ENCODE assay signal across 18 mouse cellular contexts in genomic region chr2:165311577-165311976, GRCm38 (mm10). TPM values are rescaled to one million over a fixed set of nuclear protein-coding genes. Genes with fewer than 3 reads are reported as not detected.
DNase-seq lines count a peak whose midpoint lies in the region; ATAC-seq lines count a peak whose summit lies in the region.
"Had no signal": no experiment of that assay in that cellular context is flagged by ENCODE, and none has a peak within 500 bp of the region (broad histone marks: within the 10 kb centered on the region; RNA-seq: fewer than 3 reads in every experiment).

No protein-coding gene starts in this region.

- 50% methylated on average over 12 of the region's 12 CpGs for WGBS in hindbrain, embryonic 14.5 days
- WGBS in hindbrain, embryonic 12.5 days = 68% methylated on average over 12 of the region's 12 CpGs
- WGBS in forebrain, embryonic 13.5 days = 45% methylated on average over 12 of the region's 12 CpGs
- 93% methylated on average over 12 of the region's 12 CpGs for WGBS in liver, embryonic 11.5 days
- WGBS in heart, embryonic 10.5 days = 90% methylated on average over 12 of the region's 12 CpGs

- peak; percentile 67 for DNase-seq in hindbrain, embryonic 14.5 days (ENCODE audit: low spot score)
- DNase-seq in MN1 (ENCODE audit: low spot score) = peak; percentile 37
- peak; percentile 98 for DNase-seq in cerebellum, adult 11-12 months
- no peak for DNase-seq in liver, embryonic 11.5 days (ENCODE audit: low spot score)
- no peak for DNase-seq in thymus, postnatal 36 days
- DNase-seq in heart, embryonic 10.5 days (ENCODE audit: low spot score) = no peak
- DNase-seq: adrenal gland, adult 8-10 months; gastrocnemius, postnatal 10 days; liver, postnatal 0 days had no signal

- peaks cover 25% of the 10 kb centered on the region for H3K4me1 ChIP-seq in hindbrain, embryonic 14.5 days (replicated peaks; ENCODE audit: control insufficient read depth, insufficient read depth, low read length)
- H3K4me1 ChIP-seq in hindbrain, embryonic 12.5 days = peaks cover 41% of the 10 kb centered on the region
- H3K4me1 ChIP-seq in forebrain, embryonic 13.5 days = peaks cover 55% of the 10 kb centered on the region
- H3K4me1 ChIP-seq in liver, embryonic 11.5 days (replicated peaks; ENCODE audit: control insufficient read depth, insufficient read depth, low read length) = peaks cover 6% of the 10 kb centered on the region
- H3K4me1 ChIP-seq in heart, embryonic 10.5 days = peaks cover 18% of the 10 kb centered on the region

- H3K27ac ChIP-seq in hindbrain, embryonic 14.5 days = 0 out of 2 replicates have a peak overlapping the region, but pooled peaks have one; percentile 34
- H3K27ac ChIP-seq in hindbrain, embryonic 12.5 days = no peak overlapping the region
- H3K27ac ChIP-seq in forebrain, embryonic 13.5 days = peak overlapping the region; percentile 38
- H3K27ac ChIP-seq in liver, embryonic 11.5 days (ENCODE audit: low read depth, low read length) = no peak overlapping the region
- no peak overlapping the region for H3K27ac ChIP-seq in heart, embryonic 10.5 days
- H3K27ac ChIP-seq: heart, embryonic 15.5 days; intestine, embryonic 15.5 days; neural tube, embryonic 12.5 days had no signal

- H3K4me3 ChIP-seq in hindbrain, embryonic 14.5 days (replicated peaks; ENCODE audit: low read length) = no peak overlapping the region
- H3K4me3 ChIP-seq in hindbrain, embryonic 12.5 days = no peak overlapping the region
- H3K4me3 ChIP-seq in forebrain, embryonic 13.5 days = no peak overlapping the region
- H3K4me3 ChIP-seq in liver, embryonic 11.5 days (ENCODE audit: low read depth, low read length) = no peak overlapping the region
- no peak overlapping the region for H3K4me3 ChIP-seq in heart, embryonic 10.5 days
- H3K4me3 ChIP-seq: erythroblast, embryonic 14.5 days; heart, embryonic 15.5 days; intestine, embryonic 15.5 days; neural tube, embryonic 12.5 days had no signal

- H3K27me3 ChIP-seq in hindbrain, embryonic 14.5 days (ENCODE audit: control insufficient read depth, insufficient read depth, low read length) = no peaks in the 10 kb centered on the region
- H3K27me3 ChIP-seq in hindbrain, embryonic 12.5 days = no peaks in the 10 kb centered on the region
- H3K27me3 ChIP-seq in forebrain, embryonic 13.5 days = no peaks in the 10 kb centered on the region
- no peaks in the 10 kb centered on the region for H3K27me3 ChIP-seq in liver, embryonic 11.5 days (replicated peaks; ENCODE audit: control insufficient read depth, insufficient read depth, low read length)
- peaks cover 6% of the 10 kb centered on the region; the same call in 1 of the 2 replicates for H3K27me3 ChIP-seq in heart, embryonic 10.5 days (ENCODE audit: insufficient read depth, poor library complexity, severe bottlenecking)
- H3K27me3 ChIP-seq: heart, embryonic 15.5 days; intestine, embryonic 15.5 days had no signal

- H3K4me2 ChIP-seq in hindbrain, embryonic 14.5 days (replicated peaks) = no peak overlapping the region
- H3K4me2 ChIP-seq in hindbrain, embryonic 12.5 days (replicated peaks) = no peak overlapping the region
- no peak overlapping the region for H3K4me2 ChIP-seq in forebrain, embryonic 13.5 days
- no peak overlapping the region for H3K4me2 ChIP-seq in liver, embryonic 11.5 days
- H3K4me2 ChIP-seq: heart, embryonic 15.5 days; intestine, embryonic 15.5 days; neural tube, embryonic 12.5 days had no signal

- peaks cover 84% of the 10 kb centered on the region for H3K36me3 ChIP-seq in hindbrain, embryonic 14.5 days (replicated peaks; ENCODE audit: control insufficient read depth, insufficient read depth)
- peaks cover 74% of the 10 kb centered on the region for H3K36me3 ChIP-seq in hindbrain, embryonic 12.5 days
- H3K36me3 ChIP-seq in forebrain, embryonic 13.5 days (ENCODE audit: poor library complexity, severe bottlenecking) = peaks cover 82% of the 10 kb centered on the region
- H3K36me3 ChIP-seq in liver, embryonic 11.5 days (ENCODE audit: control insufficient read depth, insufficient read depth, low read length) = peaks cover 14% of the 10 kb centered on the region
- H3K36me3 ChIP-seq in heart, embryonic 10.5 days = peaks cover 95% of the 10 kb centered on the region

- ATAC-seq in hindbrain, embryonic 14.5 days (ENCODE audit: low FRiP score) = peak; percentile 52; the same call in 1 of the 2 replicates
- ATAC-seq in hindbrain, embryonic 12.5 days (ENCODE audit: low FRiP score) = no peak; the same call in 1 of the 2 replicates
- peak; percentile 60; the same call in 1 of the 2 replicates for ATAC-seq in forebrain, embryonic 13.5 days
- no peak for ATAC-seq in liver, embryonic 11.5 days (replicated peaks; ENCODE audit: low FRiP score)
- ATAC-seq: intestine, embryonic 15.5 days; liver, postnatal 0 days had no signal

- no peak overlapping the region for H3K9ac ChIP-seq in hindbrain, embryonic 14.5 days
- H3K9ac ChIP-seq in hindbrain, embryonic 12.5 days = no peak overlapping the region
- 0 out of 2 replicates have a peak overlapping the region, but pooled peaks have one; percentile 30 for H3K9ac ChIP-seq in forebrain, embryonic 13.5 days
- no peak overlapping the region for H3K9ac ChIP-seq in liver, embryonic 11.5 days (ENCODE audit: low read depth, low read length)
- H3K9ac ChIP-seq: heart, embryonic 15.5 days; intestine, embryonic 15.5 days; liver, postnatal 0 days; neural tube, embryonic 12.5 days had no signal

- H3K9me3 ChIP-seq in hindbrain, embryonic 14.5 days (ENCODE audit: control insufficient read depth, low read length) = no peaks in the 10 kb centered on the region
- no peaks in the 10 kb centered on the region for H3K9me3 ChIP-seq in hindbrain, embryonic 12.5 days (replicated peaks)
- no peaks in the 10 kb centered on the region for H3K9me3 ChIP-seq in forebrain, embryonic 13.5 days (replicated peaks)
- no peaks in the 10 kb centered on the region for H3K9me3 ChIP-seq in liver, embryonic 11.5 days (ENCODE audit: control insufficient read depth, low read length)
- no peaks in the 10 kb centered on the region for H3K9me3 ChIP-seq in heart, embryonic 10.5 days
- H3K9me3 ChIP-seq: heart, embryonic 15.5 days; intestine, embryonic 15.5 days; neural tube, embryonic 12.5 days had no signal

RNA-seq across cellular contexts. Expression of gene Elmo2, which starts 14.7 kb away (rescaled TPM):
- polyA plus RNA-seq in hindbrain, embryonic 14.5 days (2014; fragmentation: Nextera tagmentation; extraction: Ambion mirVana) = 99.7 and 100 TPM in 2 replicates
- polyA plus RNA-seq in hindbrain, embryonic 12.5 days (2016; fragmentation: Nextera tagmentation; extraction: Ambion mirVana) = 88.8 TPM in 2 replicates
- polyA plus RNA-seq in forebrain, embryonic 13.5 days (2015; fragmentation: Nextera tagmentation; extraction: Ambion mirVana) = 90.5 and 101 TPM in 2 replicates
- 36.4 and 42.4 TPM in 2 replicates for polyA plus RNA-seq in liver, embryonic 11.5 days (2014; fragmentation: Nextera tagmentation; extraction: Ambion mirVana)
- 56.5 and 61.3 TPM in 2 replicates for polyA plus RNA-seq in heart, embryonic 10.5 days (2016; fragmentation: Nextera tagmentation; extraction: Ambion mirVana)

RNA-seq across cellular contexts. Expression of gene Slc35c2, which starts 23.9 kb away (rescaled TPM):
- polyA plus RNA-seq in hindbrain, embryonic 14.5 days (2014; fragmentation: Nextera tagmentation; extraction: Ambion mirVana) = 60.1 and 60.8 TPM in 2 replicates
- 57.1 and 57.9 TPM in 2 replicates for polyA plus RNA-seq in hindbrain, embryonic 12.5 days (2016; fragmentation: Nextera tagmentation; extraction: Ambion mirVana)
- 63.8 and 67.2 TPM in 2 replicates for polyA plus RNA-seq in forebrain, embryonic 13.5 days (2015; fragmentation: Nextera tagmentation; extraction: Ambion mirVana)
- 53.0 and 64.4 TPM in 2 replicates for polyA plus RNA-seq in liver, embryonic 11.5 days (2014; fragmentation: Nextera tagmentation; extraction: Ambion mirVana)
- polyA plus RNA-seq in heart, embryonic 10.5 days (2016; fragmentation: Nextera tagmentation; extraction: Ambion mirVana) = 57.3 and 61.9 TPM in 2 replicates

RNA-seq across cellular contexts. Expression of gene Zfp663, which starts 57.0 kb away (rescaled TPM):
- 6.2 and 6.3 TPM in 2 replicates for polyA plus RNA-seq in hindbrain, embryonic 14.5 days (2014; fragmentation: Nextera tagmentation; extraction: Ambion mirVana)
- 5.5 and 6.6 TPM in 2 replicates for polyA plus RNA-seq in hindbrain, embryonic 12.5 days (2016; fragmentation: Nextera tagmentation; extraction: Ambion mirVana)
- 5.7 and 6.1 TPM in 2 replicates for polyA plus RNA-seq in forebrain, embryonic 13.5 days (2015; fragmentation: Nextera tagmentation; extraction: Ambion mirVana)
- 0.07 and 0.29 TPM in 2 replicates for polyA plus RNA-seq in liver, embryonic 11.5 days (2014; fragmentation: Nextera tagmentation; extraction: Ambion mirVana)
- 0.23 and 0.60 TPM in 2 replicates for polyA plus RNA-seq in heart, embryonic 10.5 days (2016; fragmentation: Nextera tagmentation; extraction: Ambion mirVana)
- polyA plus RNA-seq: erythroblast, embryonic 14.5 days; large intestine, adult 2 months; liver, postnatal 0 days; small intestine, adult 2 months; urinary bladder, adult 2 months had no signal

Comparison
In these comparisons a context has a peak if more than half of its experiments do, and no peak if none do; other contexts are left out.
1. ATAC-seq: peak in hindbrain, embryonic 14.5 days (single experiment) and forebrain, embryonic 13.5 days (single experiment); none in hindbrain, embryonic 12.5 days (single experiment) and liver, embryonic 11.5 days (single experiment).
2. H3K27ac ChIP-seq: peak in hindbrain, embryonic 14.5 days (single experiment) and forebrain, embryonic 13.5 days (single experiment); none in hindbrain, embryonic 12.5 days (single experiment), liver, embryonic 11.5 days (single experiment) and heart, embryonic 10.5 days (single experiment).
3. DNase-seq: peak in hindbrain, embryonic 14.5 days (single experiment), MN1 (single experiment) and cerebellum, adult 11-12 months (single experiment); none in liver, embryonic 11.5 days (single experiment), thymus, postnatal 36 days (0 of 2) and heart, embryonic 10.5 days (single experiment).